Mouse (Mus musculus) thymus, postnatal 0 days (tissue): ENCODE data around the gene Dcst1. TPM values are rescaled to one million over a fixed set of nuclear protein-coding genes. Genes with fewer than 3 reads are reported as not detected.
A peak's percentile ranks its signal among the peaks of the same experiment; 100 is the strongest.

Experiments
- DNase-seq: peaks from one replicate; pipeline ENCODE4 v3.0.0-alpha.2; 2015; ENCODE audit warnings: low spot score
- polyA plus RNA-seq: library from polyadenylated mRNA; unstranded; fragments of >200 nt; fragmentation: Nextera tagmentation; extraction: Ambion mirVana; gene quantifications from 2 replicates; pipeline ENCODE4 v1.2.1, GENCODE M21; 2015

The Dcst1 gene
- polyA plus RNA-seq = 0.10 and 0.14 TPM in 2 replicates

- no peak for DNase-seq
Observed at GRCm38 (mm10) chr3:89365153-89365485, at the start of gene Dcst1. Gene Dcst1 (minus strand): TSS chr3:89365253.

- DNase-seq = peak; percentile 99
Observed at GRCm38 (mm10) chr3:89411490-89412393, 46.7 kb upstream of the Dcst1 start, which contains the start of gene Flad1. Gene Flad1 (minus strand): TSS chr3:89411870.

GRCm38 (mm10) chr3:89410864-89411263 is 45.8 kb upstream of the Dcst1 start:
- no peak for DNase-seq

GRCm38 (mm10) chr3:89409701-89410100 is 44.6 kb upstream of the Dcst1 start:
- DNase-seq = no peak

GRCm38 (mm10) chr3:89408448-89408847 is 43.4 kb upstream of the Dcst1 start:
- DNase-seq = no peak

GRCm38 (mm10) chr3:89406887-89407286 is 41.8 kb upstream of the Dcst1 start:
- DNase-seq = no peak

GRCm38 (mm10) chr3:89402693-89403092 is 37.6 kb upstream of the Dcst1 start, which contains the start of gene Lenep:
Gene Lenep (minus strand): TSS chr3:89402793.
- no peak for DNase-seq

- DNase-seq = no peak
Observed at GRCm38 (mm10) chr3:89401329-89401728, 36.3 kb upstream of the Dcst1 start.

GRCm38 (mm10) chr3:89396654-89397005 is 31.6 kb upstream of the Dcst1 start:
- no peak for DNase-seq

- peak; percentile 77 for DNase-seq
Observed at GRCm38 (mm10) chr3:89395806-89396653, 31.0 kb upstream of the Dcst1 start.

GRCm38 (mm10) chr3:89395419-89395805 is 30.4 kb upstream of the Dcst1 start:
- DNase-seq = no peak

- no peak for DNase-seq
Observed at GRCm38 (mm10) chr3:89394894-89395256, 29.8 kb upstream of the Dcst1 start.

GRCm38 (mm10) chr3:89394006-89394893 is 29.2 kb upstream of the Dcst1 start, which contains the start of gene Zbtb7b:
Gene Zbtb7b (minus strand): TSS chr3:89394776.
- peak; percentile 25 for DNase-seq

GRCm38 (mm10) chr3:89393605-89394004 is 28.6 kb upstream of the Dcst1 start:
- DNase-seq = peak; percentile 34

GRCm38 (mm10) chr3:89392871-89393311 is 27.8 kb upstream of the Dcst1 start:
- DNase-seq = peak; percentile 7

- DNase-seq = peak; percentile 25
Observed at GRCm38 (mm10) chr3:89391663-89392511, 26.8 kb upstream of the Dcst1 start.

- DNase-seq = peak; percentile 19
Observed at GRCm38 (mm10) chr3:89390699-89391662, 25.9 kb upstream of the Dcst1 start.

GRCm38 (mm10) chr3:89390111-89390515 is 25.1 kb upstream of the Dcst1 start:
- no peak for DNase-seq
